Mouse (Mus musculus): Measurements from ENCODE around the gene Bst1.

DNA sequence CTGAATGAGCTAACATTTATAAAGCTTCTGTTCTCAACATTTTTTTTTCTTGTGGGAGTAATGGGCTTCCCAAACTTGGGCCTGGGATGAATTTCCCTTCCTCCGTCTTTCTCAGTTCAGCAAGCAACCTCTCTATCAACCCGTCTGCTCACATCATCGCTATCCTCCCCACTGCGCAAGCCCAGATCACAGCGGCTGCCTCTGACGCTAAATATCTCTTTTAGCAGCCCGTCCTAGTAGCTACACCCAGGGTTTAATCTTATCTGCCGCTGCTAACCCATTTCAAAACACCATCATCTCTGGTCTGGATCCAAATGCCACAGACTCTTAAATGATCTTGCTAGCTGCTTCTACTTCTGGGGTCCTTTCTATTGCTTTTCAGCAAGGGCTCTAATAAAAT is 41.0 kb downstream of the Bst1 start:
- TF ChIP-seq CTCF (IDR thresholded peaks at IDR 0.05; ENCODE audit: low read depth, low read length) (no peak), TAL1 (conservative IDR thresholded peaks at IDR 0.05; ENCODE audit: low read depth, low read length) (no peak)

Measured in G1E (cell line).